ENCODE assay signal across 23 mouse cellular contexts in the genomic region with DNA sequence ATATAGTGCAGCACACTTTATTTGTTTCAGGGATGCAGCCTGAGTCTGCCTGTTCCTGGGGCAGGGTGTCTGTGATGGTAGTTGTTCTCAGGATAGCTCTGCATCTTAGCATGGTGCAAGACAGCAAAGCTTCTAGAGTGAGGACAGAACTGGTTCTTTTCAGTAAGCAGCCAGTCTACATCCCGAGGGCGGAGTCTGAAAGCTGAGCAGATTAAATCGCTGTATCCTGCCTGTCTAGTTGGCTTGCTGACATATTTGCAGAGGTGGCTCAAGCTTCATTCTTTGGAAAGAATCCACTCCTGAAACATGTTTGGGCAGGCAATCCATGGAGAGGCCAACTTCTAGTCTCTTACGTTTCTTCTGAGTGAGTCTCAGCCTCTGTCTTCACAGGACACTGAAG.
DNase-seq lines count a peak whose midpoint lies in the region; ATAC-seq and TF ChIP-seq lines count a peak whose summit lies in the region.
"Had no signal": no experiment of that assay in that cellular context is flagged by ENCODE, and none has a peak within 500 bp of the region (broad histone marks: within the 10 kb centered on the region; RNA-seq: fewer than 3 reads in every experiment).

No protein-coding gene starts in this region.

- H3K4me2 ChIP-seq in embryonic facial prominence, embryonic 15.5 days (replicated peaks) = no peak overlapping the region
- no peak overlapping the region for H3K4me2 ChIP-seq in midbrain, embryonic 11.5 days
- no peak overlapping the region for H3K4me2 ChIP-seq in forebrain, embryonic 14.5 days (ENCODE audit: low read length)
- H3K4me2 ChIP-seq: heart, embryonic 13.5 days; stomach, embryonic 15.5 days had no signal

- intact Hi-C loops in gastrocnemius, adult 2 months (cut with DNase I) = no loop called here
- intact Hi-C loops in gastrocnemius, postnatal 14 days (cut with DNase I; ENCODE audit: low total_unique reads) = no loop called here

- H3K4me1 ChIP-seq in embryonic facial prominence, embryonic 15.5 days = peaks cover under 1% of the 10 kb centered on the region; the same call in 1 of the 2 replicates
- no peaks in the 10 kb centered on the region for H3K4me1 ChIP-seq in midbrain, embryonic 11.5 days (ENCODE audit: control insufficient read depth, insufficient read depth, low read length)
- no peaks in the 10 kb centered on the region for H3K4me1 ChIP-seq in forebrain, embryonic 14.5 days (ENCODE audit: control insufficient read depth, insufficient read depth, low read length)
- H3K4me1 ChIP-seq: stomach, embryonic 15.5 days had no signal

- H3K27me3 ChIP-seq in embryonic facial prominence, embryonic 15.5 days = no peaks in the 10 kb centered on the region
- H3K27me3 ChIP-seq in midbrain, embryonic 11.5 days (ENCODE audit: control insufficient read depth, insufficient read depth, low read length) = no peaks in the 10 kb centered on the region
- no peaks in the 10 kb centered on the region for H3K27me3 ChIP-seq in forebrain, embryonic 14.5 days (replicated peaks; ENCODE audit: control insufficient read depth, insufficient read depth, low read length)
- H3K27me3 ChIP-seq: CH12.LX; heart, embryonic 13.5 days; stomach, embryonic 15.5 days had no signal

- H3K36me3 ChIP-seq in embryonic facial prominence, embryonic 15.5 days = no peaks in the 10 kb centered on the region
- no peaks in the 10 kb centered on the region for H3K36me3 ChIP-seq in midbrain, embryonic 11.5 days (ENCODE audit: control insufficient read depth, insufficient read depth, low read length)
- no peaks in the 10 kb centered on the region for H3K36me3 ChIP-seq in forebrain, embryonic 14.5 days (ENCODE audit: control insufficient read depth, insufficient read depth, low read length)
- H3K36me3 ChIP-seq: stomach, embryonic 15.5 days had no signal

- ATAC-seq in embryonic facial prominence, embryonic 15.5 days (ENCODE audit: insufficient number of reproducible peaks, low FRiP score, low TSS enrichment, low read depth) = peak; percentile 57
- ATAC-seq in midbrain, embryonic 11.5 days (ENCODE audit: low FRiP score) = no peak
- no peak for ATAC-seq in forebrain, embryonic 14.5 days
- ATAC-seq: forebrain, embryonic 16.5 days; hindbrain, postnatal 0 days had no signal

- H3K27ac ChIP-seq in gastrocnemius, adult 2 months = no peak overlapping the region
- H3K27ac ChIP-seq in embryonic facial prominence, embryonic 15.5 days (replicated peaks) = peak overlapping the region; percentile 69; the same call in 1 of the 2 replicates
- H3K27ac ChIP-seq in midbrain, embryonic 11.5 days (ENCODE audit: low read depth, low read length) = no peak overlapping the region
- H3K27ac ChIP-seq in forebrain, embryonic 14.5 days (ENCODE audit: low read depth, low read length) = no peak overlapping the region
- H3K27ac ChIP-seq: heart, embryonic 13.5 days; hindbrain, postnatal 0 days; layer of hippocampus, adult 2 months; liver, embryonic 14.5 days; stomach, embryonic 15.5 days had no signal

- no peak overlapping the region for H3K4me3 ChIP-seq in gastrocnemius, adult 2 months
- no peak overlapping the region for H3K4me3 ChIP-seq in embryonic facial prominence, embryonic 15.5 days (replicated peaks)
- no peak overlapping the region for H3K4me3 ChIP-seq in midbrain, embryonic 11.5 days (ENCODE audit: low read depth, low read length)
- no peak overlapping the region for H3K4me3 ChIP-seq in forebrain, embryonic 14.5 days (ENCODE audit: low read depth, low read length)
- H3K4me3 ChIP-seq: heart, embryonic 13.5 days; layer of hippocampus, adult 2 months; myocyte; stomach, embryonic 15.5 days had no signal

- DNase-seq in gastrocnemius, adult 2 months = peak; percentile 51
- DNase-seq in gastrocnemius, postnatal 14 days = no peak
- DNase-seq in 3T3-L1 (ENCODE audit: low read depth, low spot score) = peak; percentile 32
- peak; percentile 27 for DNase-seq in lung, postnatal 14 days
- no peak for DNase-seq in midbrain, embryonic 11.5 days (ENCODE audit: low spot score, missing footprints)
- DNase-seq in left cerebral cortex, adult 18-20 months (ENCODE audit: low spot score in 2 of 2) = no peak
- DNase-seq in forebrain, embryonic 14.5 days (ENCODE audit: low spot score) = no peak
- DNase-seq: adrenal gland, postnatal 10 days; cerebellum, adult 11-12 months; heart, postnatal 4 days; kidney, adult 18-20 months; kidney, postnatal 10 days; midbrain, embryonic 14.5 days; right cerebral cortex, adult 18-20 months had no signal

- no peak for TF ChIP-seq CTCF in gastrocnemius, adult 2 months (IDR thresholded peaks at IDR 0.05)

- H3K9ac ChIP-seq in embryonic facial prominence, embryonic 15.5 days = no peak overlapping the region
- no peak overlapping the region for H3K9ac ChIP-seq in midbrain, embryonic 11.5 days (ENCODE audit: low read length)
- no peak overlapping the region for H3K9ac ChIP-seq in forebrain, embryonic 14.5 days (ENCODE audit: low read length)
- H3K9ac ChIP-seq: heart, embryonic 13.5 days; liver, embryonic 14.5 days; stomach, embryonic 15.5 days had no signal

- WGBS in embryonic facial prominence, embryonic 15.5 days = 51% methylated on average over 4 of the region's 4 CpGs
- WGBS in midbrain, embryonic 11.5 days = 83% methylated on average over 4 of the region's 4 CpGs
- WGBS in forebrain, embryonic 14.5 days = 86% methylated on average over 4 of the region's 4 CpGs

- H3K9me3 ChIP-seq in embryonic facial prominence, embryonic 15.5 days (replicated peaks) = no peaks in the 10 kb centered on the region
- H3K9me3 ChIP-seq in midbrain, embryonic 11.5 days (ENCODE audit: control insufficient read depth, low read length) = no peaks in the 10 kb centered on the region
- H3K9me3 ChIP-seq in forebrain, embryonic 14.5 days (replicated peaks; ENCODE audit: control insufficient read depth, low read length) = no peaks in the 10 kb centered on the region
- H3K9me3 ChIP-seq: heart, embryonic 13.5 days; stomach, embryonic 15.5 days had no signal

Comparison
In these comparisons a context has a peak if more than half of its experiments do, and no peak if none do; other contexts are left out.
1. DNase-seq: peak in gastrocnemius, adult 2 months (single experiment), 3T3-L1 (single experiment) and lung, postnatal 14 days (single experiment); none in gastrocnemius, postnatal 14 days (single experiment), midbrain, embryonic 11.5 days (single experiment), left cerebral cortex, adult 18-20 months (0 of 2) and forebrain, embryonic 14.5 days (single experiment).